Mouse (Mus musculus) hindbrain, embryonic 11.5 days (tissue): ENCODE data around the gene Fam213b. TPM values are rescaled to one million over a fixed set of nuclear protein-coding genes. Genes with fewer than 3 reads are reported as not detected.
A peak's percentile ranks its signal among the peaks of the same experiment; 100 is the strongest.

ENCODE experiments used
- ATAC-seq: fragments of 200-750 bp; cut with Nextera tagmentation; 2 replicates; pipeline ENCODE4 v1.8.0; 2017; ENCODE audit warnings: mild to moderate bottlenecking, moderate TSS enrichment, moderate library complexity; ENCODE audit not compliant: low FRiP score
- DNase-seq: peaks from one replicate; pipeline ENCODE4 v3.0.0-alpha.2; 2015; ENCODE audit warnings: low spot score
- H3K27ac ChIP-seq: fragments of 300-500 bp; sonication (generic); 2 replicates; pipeline ENCODE4 v1.5.1; 2014; ENCODE audit warnings: mild to moderate bottlenecking, low read depth, low read length
- H3K27me3 ChIP-seq: fragments of 300-500 bp; sonication (generic); 2 replicates; pipeline ENCODE4 v1.6.1; 2014; ENCODE audit warnings: mild to moderate bottlenecking, low read length, moderate library complexity, mixed read lengths; ENCODE audit not compliant: control insufficient read depth, insufficient read depth
- H3K36me3 ChIP-seq: fragments of 300-500 bp; sonication (generic); 2 replicates; pipeline ENCODE4 v1.6.1; 2014; ENCODE audit warnings: mild to moderate bottlenecking, low read length, moderate library complexity, mixed read lengths; ENCODE audit not compliant: control insufficient read depth, insufficient read depth
- H3K4me1 ChIP-seq: fragments of 300-500 bp; sonication (generic); replicated peaks from 2 replicates; pipeline ENCODE4 v1.6.1; 2014; ENCODE audit warnings: low read length, mixed read lengths; ENCODE audit not compliant: control insufficient read depth, insufficient read depth
- H3K4me2 ChIP-seq: fragments of 300-500 bp; sonication (generic); replicated peaks from 2 replicates; pipeline ENCODE4 v1.6.1; 2014; ENCODE audit warnings: mild to moderate bottlenecking, low read depth, low read length
- H3K4me3 ChIP-seq: fragments of 300-500 bp; sonication (generic); 2 replicates; pipeline ENCODE4 v1.5.1; 2014; ENCODE audit warnings: low read depth, low read length
- H3K9ac ChIP-seq: fragments of 300-500 bp; sonication (generic); 2 replicates; pipeline ENCODE4 v1.6.1; 2014; ENCODE audit warnings: low read depth, low read length
- H3K9me3 ChIP-seq: fragments of 300-500 bp; sonication (generic); 2 replicates; pipeline ENCODE4 v1.6.1; 2016; ENCODE audit warnings: low read length; ENCODE audit not compliant: control insufficient read depth
- WGBS: fragments of 180-500 bp; shearing (Covaris S2); extraction: QIAGEN DNeasy Blood & Tissue Kit; methylation state at CpG from one replicate; pipeline ENCODE4 v1.1.7; 2014; 5-methylcytosine and 5-hydroxymethylcytosine counted together
- polyA plus RNA-seq: library from polyadenylated mRNA; unstranded; fragments of >200 nt; fragmentation: Nextera tagmentation; extraction: Ambion mirVana; gene quantifications from 2 replicates; pipeline ENCODE4 v1.2.1, GENCODE M21; 2014

Gene Fam213b
- polyA plus RNA-seq, 1 experiment from 2014 or later = 41.4 TPM

DNA sequence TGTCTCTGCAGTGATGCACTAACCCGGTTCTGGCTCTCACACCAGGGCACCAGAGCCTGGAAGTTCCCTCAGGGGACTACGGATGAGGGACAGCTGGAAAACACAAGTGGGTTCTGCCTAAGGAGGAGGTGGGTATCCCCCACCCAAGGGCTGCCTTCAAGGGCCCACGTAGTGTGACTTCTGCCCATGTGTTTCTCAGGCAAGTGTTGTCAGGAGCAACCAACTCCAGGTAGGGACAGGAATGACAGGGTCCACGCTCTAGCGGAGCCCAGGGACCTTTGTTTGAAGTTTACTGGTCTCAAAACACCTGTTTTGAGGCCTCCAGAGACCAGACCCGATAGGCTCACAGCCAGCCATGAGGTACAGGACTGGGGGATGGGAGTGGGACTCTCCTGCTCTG is 25.7 kb downstream of the Fam213b start:
- H3K9ac ChIP-seq = no peak overlapping the region
- DNase-seq = no peak
- 0 out of 2 replicates have a peak, but pooled peaks cover 2% of the 10 kb centered on the region for H3K27me3 ChIP-seq
- no peak overlapping the region for H3K4me2 ChIP-seq
- peaks cover 5% of the 10 kb centered on the region; the same call in 1 of the 2 replicates for H3K4me1 ChIP-seq
- ATAC-seq = no peak
- H3K4me3 ChIP-seq = no peak overlapping the region
- no peaks in the 10 kb centered on the region for H3K36me3 ChIP-seq
- no peak overlapping the region for H3K27ac ChIP-seq
- H3K9me3 ChIP-seq = no peaks in the 10 kb centered on the region
- WGBS = 76% methylated on average over 6 of the region's 6 CpGs

DNA sequence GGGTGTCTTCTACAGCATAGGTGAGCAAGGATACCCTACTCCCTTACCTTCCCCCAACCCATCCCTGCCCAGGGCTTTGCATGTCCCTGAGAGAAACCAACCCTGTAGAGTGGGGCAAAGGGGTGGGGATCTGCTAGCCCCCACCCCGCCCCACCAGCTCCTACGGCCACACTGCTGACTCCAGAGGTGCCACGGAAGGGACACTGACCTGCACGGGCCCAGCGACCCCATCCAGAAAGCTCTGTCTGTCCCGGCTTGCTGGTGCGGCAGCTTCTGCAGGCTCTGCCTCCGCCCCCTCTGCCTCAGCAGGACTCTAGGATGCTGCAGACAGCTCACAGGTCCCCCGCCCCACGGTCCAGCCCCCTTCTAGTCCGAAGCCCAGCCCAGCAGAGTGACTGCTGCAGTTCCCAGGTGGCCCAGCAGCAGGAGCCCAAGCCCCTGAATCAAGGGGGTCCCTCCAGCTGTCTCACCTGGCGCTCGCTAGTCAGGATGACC is 27.1 kb downstream of the Fam213b start:
- Histone ChIP-seq H3K4me3 (0 out of 2 replicates have a peak overlapping the region, but pooled peaks have one; percentile 9), H3K27me3 (0 out of 2 replicates have a peak, but pooled peaks cover 2% of the 10 kb centered on the region), H3K9me3 (no peaks in the 10 kb centered on the region), H3K4me1 (peaks cover 5% of the 10 kb centered on the region; the same call in 1 of the 2 replicates), H3K27ac (no peak overlapping the region), H3K36me3 (no peaks in the 10 kb centered on the region), H3K4me2 (peak overlapping the region; percentile 30), H3K9ac (peak overlapping the region; percentile 34; the same call in 1 of the 2 replicates)
- WGBS = 6% methylated on average over 12 of the region's 13 CpGs
- peak; percentile 54 for ATAC-seq
- peak; percentile 50 for DNase-seq

DNA sequence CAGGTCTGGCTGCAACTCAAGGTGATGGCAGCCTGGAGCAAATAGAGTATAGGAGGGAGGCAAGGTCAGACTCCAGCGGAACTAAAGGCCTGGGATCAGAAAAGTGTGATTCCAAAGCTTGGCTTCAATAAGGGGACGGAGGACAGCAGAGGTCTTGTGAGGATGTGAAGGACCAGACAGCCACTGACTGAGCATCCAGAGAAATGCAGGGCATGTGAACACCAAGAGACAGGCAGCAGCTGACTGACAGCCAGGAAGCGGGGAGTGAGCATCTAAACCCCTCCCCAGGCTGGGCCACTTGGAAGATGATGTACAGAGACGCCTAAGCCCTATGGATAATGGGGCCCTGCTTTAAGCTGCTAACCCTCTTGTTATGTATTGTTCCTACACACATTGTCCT is 28.2 kb downstream of the Fam213b start:
- H3K4me3 ChIP-seq = no peak overlapping the region
- no peak overlapping the region for H3K9ac ChIP-seq
- H3K27ac ChIP-seq = no peak overlapping the region
- no peaks in the 10 kb centered on the region for H3K36me3 ChIP-seq
- no peak overlapping the region for H3K4me2 ChIP-seq
- WGBS = 74% methylated on average over 4 of the region's 4 CpGs
- no peaks in the 10 kb centered on the region for H3K9me3 ChIP-seq
- ATAC-seq (no peak), DNase-seq (no peak)
- peaks cover 5% of the 10 kb centered on the region; the same call in 1 of the 2 replicates for H3K4me1 ChIP-seq
- 0 out of 2 replicates have a peak, but pooled peaks cover 2% of the 10 kb centered on the region for H3K27me3 ChIP-seq

DNA sequence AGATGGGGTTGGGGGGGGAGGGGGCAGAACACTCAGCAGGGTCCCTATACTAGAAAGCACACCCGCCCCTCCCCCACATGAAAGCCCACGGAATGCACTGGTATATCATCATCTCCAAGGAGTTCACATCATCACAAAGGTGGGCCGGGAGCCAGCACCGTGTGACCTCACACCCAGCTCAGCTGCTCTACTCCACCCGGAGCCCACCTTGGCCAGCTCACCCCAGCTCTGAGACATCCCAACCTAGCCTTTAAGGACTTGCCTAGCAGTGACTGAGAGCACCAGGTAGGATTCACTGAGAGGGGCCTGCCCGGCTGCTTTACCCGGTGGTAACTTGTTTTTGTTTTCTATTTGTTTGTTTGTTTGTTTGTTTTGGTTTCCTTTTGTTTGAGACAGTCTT is 29.5 kb downstream of the Fam213b start, which contains the start of gene Mmel1:
TSS of gene Mmel1 (plus strand) at position 146 of the 400 bp plus-strand sequence.
- H3K4me3 ChIP-seq = no peak within 1 kb of the TSS
- WGBS = 90% methylated on average over 7 of the region's 7 CpGs
- no peak within 1 kb of the TSS for H3K9ac ChIP-seq
- no peak for ATAC-seq
- H3K4me2 ChIP-seq = no peak within 1 kb of the TSS
- peaks cover 8% of the 10 kb centered on the region for H3K4me1 ChIP-seq
- H3K27me3 ChIP-seq = 0 out of 2 replicates have a peak, but pooled peaks cover 2% of the 10 kb centered on the region
- no peak within 1 kb of the TSS for H3K27ac ChIP-seq
- no peaks in the 10 kb centered on the region for H3K9me3 ChIP-seq
- no peaks in the 10 kb centered on the region for H3K36me3 ChIP-seq
- no peak for DNase-seq

DNA sequence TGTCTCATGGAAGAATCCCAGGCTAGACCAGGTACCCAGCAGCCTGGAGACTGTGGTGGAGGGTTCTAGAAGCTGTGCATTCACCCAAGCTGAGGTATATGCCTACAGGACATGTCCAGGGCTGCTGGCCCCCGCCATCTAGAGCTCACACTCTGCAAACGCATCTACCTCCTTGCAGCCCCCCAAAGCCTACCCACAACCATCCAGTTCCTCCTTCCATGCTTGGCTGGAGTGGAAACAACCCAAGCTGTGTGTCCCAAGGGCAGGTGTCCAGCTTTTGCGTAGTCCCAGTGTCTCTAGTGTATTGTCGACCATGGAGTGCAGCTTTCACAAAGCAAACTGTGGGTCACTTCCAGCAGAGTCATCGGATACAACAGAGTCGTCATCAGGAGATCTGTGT is 31.7 kb downstream of the Fam213b start:
- no peak overlapping the region for H3K9ac ChIP-seq
- 0 out of 2 replicates have a peak, but pooled peaks cover 2% of the 10 kb centered on the region for H3K27me3 ChIP-seq
- no peak overlapping the region for H3K4me3 ChIP-seq
- ATAC-seq (no peak), DNase-seq (no peak)
- no peaks in the 10 kb centered on the region for H3K36me3 ChIP-seq
- H3K4me2 ChIP-seq = no peak overlapping the region
- 83% methylated on average over 6 of the region's 6 CpGs for WGBS
- H3K27ac ChIP-seq = no peak overlapping the region
- H3K9me3 ChIP-seq = no peaks in the 10 kb centered on the region
- peaks cover 8% of the 10 kb centered on the region for H3K4me1 ChIP-seq

DNA sequence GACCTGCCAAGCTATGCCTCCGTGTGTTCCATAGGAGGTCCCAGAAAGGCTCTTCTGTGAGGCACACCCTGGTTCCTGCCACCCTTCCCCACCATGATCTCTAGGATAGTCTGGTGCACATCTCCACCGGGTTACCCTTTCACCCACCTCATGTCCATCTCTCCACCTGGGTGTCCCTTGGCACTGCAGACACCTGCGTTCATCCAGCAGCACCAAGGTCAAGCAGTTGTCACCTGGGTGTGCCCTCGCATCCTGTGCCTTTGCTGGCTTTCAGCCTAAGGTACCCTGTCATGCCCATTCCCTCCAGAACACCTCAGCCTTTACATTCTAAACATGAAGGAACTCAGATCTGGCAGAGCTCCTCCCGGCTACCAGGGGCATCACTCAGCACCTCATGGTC is 32.5 kb downstream of the Fam213b start:
- H3K9ac ChIP-seq = no peak overlapping the region
- no peaks in the 10 kb centered on the region for H3K9me3 ChIP-seq
- no peak overlapping the region for H3K4me2 ChIP-seq
- H3K27ac ChIP-seq = no peak overlapping the region
- H3K36me3 ChIP-seq = no peaks in the 10 kb centered on the region
- H3K4me1 ChIP-seq = peaks cover 2% of the 10 kb centered on the region
- H3K27me3 ChIP-seq = no peaks in the 10 kb centered on the region
- ATAC-seq (no peak), DNase-seq (no peak)
- no peak overlapping the region for H3K4me3 ChIP-seq
- WGBS = 89% methylated on average over 5 of the region's 5 CpGs

DNA sequence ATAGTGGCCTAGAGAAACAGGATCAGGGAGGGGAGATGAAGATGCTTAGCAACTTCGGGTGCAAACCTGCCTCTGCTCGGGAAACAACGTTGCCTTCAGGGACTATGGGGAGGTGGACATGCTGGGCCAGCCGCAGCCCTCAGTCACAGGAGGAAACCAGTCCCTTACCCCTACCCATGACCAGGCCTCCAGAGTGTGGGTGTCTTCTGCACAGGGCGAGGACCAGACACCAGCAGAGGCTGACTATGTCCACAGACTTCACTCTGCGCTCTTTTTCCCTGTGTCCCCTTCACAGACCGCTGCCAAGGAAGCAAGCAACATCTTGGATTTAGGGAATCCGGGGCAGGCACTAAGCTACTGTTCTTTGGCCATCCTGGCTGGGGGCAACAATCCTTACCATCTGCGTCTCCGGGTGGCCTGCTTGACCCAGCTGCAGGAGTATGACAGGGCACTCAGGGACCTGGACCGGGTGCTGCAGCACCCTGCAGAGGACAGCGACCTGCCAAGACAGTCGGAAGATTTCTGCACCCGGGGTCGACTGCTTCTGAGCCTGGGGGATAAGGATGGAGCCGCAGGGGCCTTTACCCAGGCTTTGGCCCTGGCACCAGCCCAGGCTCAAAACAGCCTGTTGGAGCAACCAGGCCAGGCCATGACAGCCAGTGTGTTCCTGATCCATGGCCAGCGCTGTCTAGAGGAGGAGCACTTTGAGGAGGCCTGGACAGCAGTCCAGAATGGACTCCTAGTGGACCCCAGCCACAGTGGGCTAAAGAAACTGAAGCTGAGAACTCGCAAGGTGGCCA is 33.8 kb downstream of the Fam213b start:
- H3K4me2 ChIP-seq = no peak overlapping the region
- H3K27me3 ChIP-seq = no peaks in the 10 kb centered on the region
- 83% methylated on average over 18 of the region's 18 CpGs for WGBS
- H3K36me3 ChIP-seq = no peaks in the 10 kb centered on the region
- no peak for DNase-seq
- H3K9me3 ChIP-seq = no peaks in the 10 kb centered on the region
- H3K4me1 ChIP-seq = peaks cover 2% of the 10 kb centered on the region
- H3K9ac ChIP-seq = peak overlapping the region; percentile 63
- ATAC-seq = no peak
- no peak overlapping the region; the same call in 1 of the 2 replicates for H3K4me3 ChIP-seq
- peak overlapping the region; percentile 52; the same call in 1 of the 2 replicates for H3K27ac ChIP-seq

DNA sequence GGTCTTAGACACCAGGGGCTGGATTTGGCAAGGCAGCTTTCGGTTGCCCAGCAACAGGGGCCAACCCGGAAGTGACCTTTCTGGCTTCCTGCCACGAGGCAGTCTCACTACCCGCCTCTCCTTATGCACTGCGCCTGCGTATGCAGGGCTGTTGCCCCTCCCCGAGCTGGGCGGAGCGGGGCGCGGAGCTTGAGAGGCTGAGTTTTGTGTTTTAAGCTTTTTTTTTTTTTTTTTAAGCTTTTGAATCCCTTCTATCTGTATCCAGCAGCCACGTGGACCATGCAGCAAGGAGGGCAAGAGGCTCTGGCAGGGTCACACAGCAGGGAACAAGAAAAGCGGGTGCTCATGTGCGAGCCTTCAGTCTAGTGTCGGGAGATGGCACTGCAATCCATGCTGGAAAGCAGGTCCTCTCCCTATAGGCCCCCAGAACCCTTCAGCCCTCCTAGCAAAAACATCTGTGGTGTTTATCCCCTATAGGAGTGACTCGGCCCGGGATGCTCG is 34.6 kb downstream of the Fam213b start:
- H3K27ac ChIP-seq = peak overlapping the region; percentile 52; the same call in 1 of the 2 replicates
- no peaks in the 10 kb centered on the region for H3K9me3 ChIP-seq
- DNase-seq (peak; percentile 97), ATAC-seq (peak; percentile 92)
- H3K4me3 ChIP-seq = peak overlapping the region; percentile 15
- H3K9ac ChIP-seq = peak overlapping the region; percentile 63
- WGBS = 2% methylated on average over 18 of the region's 18 CpGs
- H3K27me3 ChIP-seq = no peaks in the 10 kb centered on the region
- no peaks in the 10 kb centered on the region for H3K36me3 ChIP-seq
- H3K4me1 ChIP-seq = peaks cover 2% of the 10 kb centered on the region
- peak overlapping the region; percentile 34 for H3K4me2 ChIP-seq
